Mouse (Mus musculus) bone marrow, adult 2 months (tissue): ENCODE measurements at regions not wholly inside any gene's neighbourhood (a gene's known extent, or its start where the extent isn't known, plus 50 kb on each side); places are given as distances from the start of the nearest gene placed in this dataset.

Experiments
- H3K27ac ChIP-seq: fragments of 200-500 bp; 2 replicates; pipeline ENCODE4 v1.5.1; 2012; ENCODE audit warnings: low read depth, mild to moderate bottlenecking, control low read depth, inconsistent platforms, low read length; ENCODE audit not compliant: control insufficient read depth, poor library complexity, insufficient read depth
- H3K4me1 ChIP-seq: fragments of 200-500 bp; 2 replicates; pipeline ENCODE4 v1.6.1; 2011; ENCODE audit warnings: low read length; ENCODE audit not compliant: control insufficient read depth, insufficient read depth
- H3K4me3 ChIP-seq: fragments of 200-500 bp; replicated peaks from 2 replicates; pipeline ENCODE3; 2011; ENCODE audit warnings: mild to moderate bottlenecking, low read depth, low read length, control low read depth; ENCODE audit not compliant: control insufficient read depth
- CTCF ChIP-seq: fragments of 200-500 bp; IDR thresholded peaks from 2 replicates; pipeline ENCODE4 v1.5.1; 2011; ENCODE audit warnings: low read length, control low read depth; ENCODE audit not compliant: control insufficient read depth, insufficient read depth
- POLR2A ChIP-seq: fragments of 200-500 bp; IDR thresholded peaks from 2 replicates; pipeline ENCODE4 v1.6.1; 2011; ENCODE audit warnings: low read depth, mild to moderate bottlenecking, control low read depth, low read length, borderline replicate concordance; ENCODE audit not compliant: control insufficient read depth
- WGBS: fragments of 180-500 bp; shearing (Covaris S2); methylation state at CpG from one replicate; pipeline ENCODE4 v1.1.7; 2018; 5-methylcytosine and 5-hydroxymethylcytosine counted together

GRCm38 (mm10) chr9:61214943-61215342 lies 157.2 kb upstream of the Tle3 start:
- TF ChIP-seq POLR2A (no peak), CTCF (no peak)
- H3K27ac ChIP-seq, result no peak overlapping the region
- 61% methylated on average over 6 of the region's 6 CpGs for WGBS
- no peak overlapping the region for H3K4me3 ChIP-seq
- H3K4me1 ChIP-seq, result no peaks in the 10 kb centered on the region; the same call in 1 of the 2 replicates

- Histone ChIP-seq H3K27ac (no peak overlapping the region), H3K4me3 (no peak overlapping the region), H3K4me1 (no peaks in the 10 kb centered on the region; the same call in 1 of the 2 replicates)
- no peak for TF ChIP-seq CTCF
- TF ChIP-seq POLR2A, result no peak
- 79% methylated on average over 13 of the region's 13 CpGs for WGBS
Observed at GRCm38 (mm10) chr9:61216012-61216770, 156.0 kb upstream of the Tle3 start.

GRCm38 (mm10) chr9:61220017-61220416 lies 152.1 kb upstream of the Tle3 start:
- TF ChIP-seq POLR2A (no peak), CTCF (no peak)
- Histone ChIP-seq H3K4me3 (no peak overlapping the region), H3K27ac (no peak overlapping the region), H3K4me1 (peaks cover 2% of the 10 kb centered on the region; the same call in 1 of the 2 replicates)
- WGBS, result 75% methylated on average over 9 of the region's 9 CpGs

GRCm38 (mm10) chr9:61222212-61223003 lies 149.8 kb upstream of the Tle3 start:
- Histone ChIP-seq H3K4me3 (no peak overlapping the region), H3K4me1 (peaks cover 9% of the 10 kb centered on the region; the same call in 1 of the 2 replicates), H3K27ac (no peak overlapping the region)
- no peak for TF ChIP-seq POLR2A
- TF ChIP-seq CTCF, result no peak
- 90% methylated on average over 18 of the region's 18 CpGs for WGBS

- TF ChIP-seq POLR2A (no peak), CTCF (no peak)
- Histone ChIP-seq H3K4me3 (no peak overlapping the region), H3K27ac (no peak overlapping the region), H3K4me1 (peaks cover 9% of the 10 kb centered on the region; the same call in 1 of the 2 replicates)
- WGBS, result 6% methylated on average over 4 of the region's 4 CpGs
Observed at GRCm38 (mm10) chr9:61225020-61225652, 147.0 kb upstream of the Tle3 start.

GRCm38 (mm10) chr9:61225882-61226281 lies 146.3 kb upstream of the Tle3 start:
- TF ChIP-seq CTCF (no peak), POLR2A (no peak)
- Histone ChIP-seq H3K4me1 (peaks cover 9% of the 10 kb centered on the region; the same call in 1 of the 2 replicates), H3K27ac (no peak overlapping the region), H3K4me3 (no peak overlapping the region)
- WGBS, result 41% methylated on average over 1 of the region's 1 CpGs

GRCm38 (mm10) chr9:61226596-61227384 lies 145.4 kb upstream of the Tle3 start:
- Histone ChIP-seq H3K4me3 (no peak overlapping the region), H3K27ac (no peak overlapping the region), H3K4me1 (peaks cover 9% of the 10 kb centered on the region; the same call in 1 of the 2 replicates)
- TF ChIP-seq POLR2A (no peak), CTCF (no peak)
- WGBS, result 56% methylated on average over 12 of the region's 12 CpGs
